Mouse (Mus musculus) cerebellum, adult 11-12 months (tissue): ENCODE data around the gene Gm13090.
A peak's percentile ranks its signal among the peaks of the same experiment; 100 is the strongest.

Experiments
- DNase-seq: peaks from one replicate; pipeline ENCODE4 v3.0.0; 2022

The Gm13090 gene

DNA sequence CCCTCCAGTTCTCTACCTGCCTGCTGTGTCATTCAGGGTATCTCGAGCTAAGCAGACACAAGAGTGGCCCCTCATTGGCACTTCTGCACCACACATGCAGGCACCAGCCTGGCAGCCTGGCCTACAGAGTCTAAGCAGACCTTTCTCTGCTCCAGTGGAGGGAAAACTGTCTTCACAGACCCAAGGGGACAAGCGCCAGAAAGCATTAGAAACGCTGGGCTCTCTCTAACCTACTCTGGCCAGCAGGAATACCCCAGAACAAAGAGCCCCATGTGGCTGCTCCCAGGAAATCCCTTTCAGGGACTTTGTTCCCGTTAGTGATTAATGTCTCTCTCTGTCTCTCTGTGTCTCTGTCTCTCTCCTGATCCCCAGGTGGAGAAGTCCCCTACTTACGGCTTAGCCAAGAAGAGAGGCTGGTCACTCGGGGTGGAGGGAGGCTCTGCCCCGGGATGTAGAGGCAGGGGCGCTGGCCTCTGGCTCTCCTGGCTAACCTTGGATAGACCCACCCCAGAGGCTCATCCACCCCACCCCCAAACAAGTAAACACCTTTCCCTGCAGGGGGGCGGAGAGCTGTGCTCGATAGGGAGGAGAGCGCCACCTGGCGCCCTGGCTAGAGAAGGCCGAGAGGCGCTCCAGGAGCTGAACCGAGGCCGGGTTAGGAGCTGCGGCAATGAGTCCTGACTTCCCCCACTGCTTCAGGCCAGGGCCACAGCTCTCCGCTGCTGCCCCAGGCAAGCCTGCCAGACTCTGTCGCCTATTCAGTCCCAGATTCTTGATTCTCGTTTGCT lies 49.9 kb downstream of the Gm13090 start:
- DNase-seq = peak; percentile 94

DNA sequence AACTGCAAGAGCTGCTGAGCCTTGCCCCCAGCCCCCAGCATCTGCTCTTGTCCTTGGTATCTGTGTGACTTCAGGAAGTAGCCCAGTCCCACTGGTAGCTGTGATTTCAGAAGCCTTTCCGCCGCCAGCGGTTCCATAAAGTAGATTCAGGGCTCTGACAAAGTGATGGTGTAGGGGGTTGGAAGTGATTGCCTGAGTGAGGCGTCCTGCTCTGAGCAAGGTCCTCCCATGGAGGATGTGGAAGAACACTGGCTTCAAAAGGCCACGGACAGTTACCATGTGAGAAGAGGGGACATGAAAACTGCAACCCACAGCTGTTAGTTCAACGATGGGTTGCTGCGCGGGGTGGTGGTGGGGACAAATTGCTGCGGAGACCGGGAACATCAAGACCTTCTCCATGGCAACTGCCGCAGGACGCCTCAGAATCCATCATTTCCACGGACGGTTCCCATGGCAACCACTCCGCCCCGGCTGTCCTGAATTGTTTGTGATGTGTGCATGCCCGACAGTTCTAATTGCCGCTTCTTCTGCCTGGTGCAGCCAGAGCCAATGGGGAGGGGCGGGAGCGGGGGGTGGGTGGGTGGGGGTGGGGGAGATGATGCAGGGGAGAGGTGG lies 51.1 kb downstream of the Gm13090 start:
- DNase-seq = peak; percentile 83
